Comparison of ENCODE assay signal across 11 mouse cellular contexts in genomic region chr1:64381264-64381663, GRCm38 (mm10).
DNase-seq lines count a peak whose midpoint lies in the region; ATAC-seq lines count a peak whose summit lies in the region.
"Had no signal": no experiment of that assay in that cellular context is flagged by ENCODE, and none has a peak within 500 bp of the region (broad histone marks: within the 10 kb centered on the region; RNA-seq: fewer than 3 reads in every experiment).

No protein-coding gene starts in this region.

- DNase-seq in hindbrain, embryonic 11.5 days (ENCODE audit: low spot score): peak; percentile 70
- DNase-seq in midbrain, embryonic 11.5 days (ENCODE audit: low spot score, missing footprints): peak; percentile 92
- peak; percentile 5 for DNase-seq in yolk sac, embryonic 10.5 days (ENCODE audit: low spot score)
- DNase-seq in frontal cortex, postnatal 14 days (ENCODE audit: low spot score in 2 of 2): no peak
- DNase-seq in thymus, adult 18-20 months: no peak
- no peak for DNase-seq in right cerebral cortex, postnatal 4 days
- DNase-seq: right cerebral cortex, postnatal 25 days had no signal

- H3K4me2 ChIP-seq in hindbrain, embryonic 11.5 days (replicated peaks; ENCODE audit: low read depth, low read length): no peak overlapping the region
- 0 out of 2 replicates have a peak overlapping the region, but pooled peaks have one; percentile 9 for H3K4me2 ChIP-seq in midbrain, embryonic 11.5 days
- H3K4me2 ChIP-seq: embryonic facial prominence, embryonic 13.5 days; liver, embryonic 15.5 days had no signal

- no peaks in the 10 kb centered on the region for H3K9me3 ChIP-seq in megakaryocyte, embryonic 14.5 days
- H3K9me3 ChIP-seq in hindbrain, embryonic 11.5 days (ENCODE audit: control insufficient read depth, low read length): no peaks in the 10 kb centered on the region
- H3K9me3 ChIP-seq in midbrain, embryonic 11.5 days (ENCODE audit: control insufficient read depth, low read length): no peaks in the 10 kb centered on the region
- H3K9me3 ChIP-seq: embryonic facial prominence, embryonic 13.5 days; liver, embryonic 15.5 days had no signal

- no peaks in the 10 kb centered on the region for H3K4me1 ChIP-seq in megakaryocyte, embryonic 14.5 days
- H3K4me1 ChIP-seq in hindbrain, embryonic 11.5 days (replicated peaks; ENCODE audit: control insufficient read depth, insufficient read depth, low read length): peaks cover 8% of the 10 kb centered on the region
- H3K4me1 ChIP-seq in midbrain, embryonic 11.5 days (ENCODE audit: control insufficient read depth, insufficient read depth, low read length): peaks cover 18% of the 10 kb centered on the region
- H3K4me1 ChIP-seq: liver, embryonic 15.5 days had no signal

- H3K4me3 ChIP-seq in megakaryocyte, embryonic 14.5 days (replicated peaks): peak overlapping the region; percentile 23
- H3K4me3 ChIP-seq in hindbrain, embryonic 11.5 days (ENCODE audit: low read depth, low read length): no peak overlapping the region
- no peak overlapping the region for H3K4me3 ChIP-seq in midbrain, embryonic 11.5 days (ENCODE audit: low read depth, low read length)
- H3K4me3 ChIP-seq: embryonic facial prominence, embryonic 13.5 days; liver, embryonic 15.5 days had no signal

- WGBS in hindbrain, embryonic 11.5 days: 27% methylated on average over 6 of the region's 6 CpGs
- 32% methylated on average over 6 of the region's 6 CpGs for WGBS in midbrain, embryonic 11.5 days

- no peak for ATAC-seq in megakaryocyte, adult 5-6 weeks (ENCODE audit: poor library complexity, severe bottlenecking)
- ATAC-seq in hindbrain, embryonic 11.5 days (ENCODE audit: low FRiP score): peak; percentile 96
- ATAC-seq in midbrain, embryonic 11.5 days (ENCODE audit: low FRiP score): peak; percentile 98

- no peak overlapping the region for H3K27ac ChIP-seq in hindbrain, embryonic 11.5 days (ENCODE audit: low read depth, low read length)
- H3K27ac ChIP-seq in midbrain, embryonic 11.5 days (ENCODE audit: low read depth, low read length): no peak overlapping the region
- H3K27ac ChIP-seq: embryonic facial prominence, embryonic 13.5 days; liver, embryonic 15.5 days had no signal

- no peaks in the 10 kb centered on the region for H3K27me3 ChIP-seq in megakaryocyte, embryonic 14.5 days (replicated peaks)
- no peaks in the 10 kb centered on the region for H3K27me3 ChIP-seq in hindbrain, embryonic 11.5 days (ENCODE audit: control insufficient read depth, insufficient read depth, low read length)
- H3K27me3 ChIP-seq in midbrain, embryonic 11.5 days (ENCODE audit: control insufficient read depth, insufficient read depth, low read length): no peaks in the 10 kb centered on the region
- H3K27me3 ChIP-seq: embryonic facial prominence, embryonic 13.5 days; liver, embryonic 15.5 days had no signal

- no peaks in the 10 kb centered on the region for H3K36me3 ChIP-seq in megakaryocyte, embryonic 14.5 days (replicated peaks; ENCODE audit: low read length)
- H3K36me3 ChIP-seq in hindbrain, embryonic 11.5 days (ENCODE audit: control insufficient read depth, insufficient read depth, low read length): no peaks in the 10 kb centered on the region
- H3K36me3 ChIP-seq in midbrain, embryonic 11.5 days (ENCODE audit: control insufficient read depth, insufficient read depth, low read length): no peaks in the 10 kb centered on the region
- H3K36me3 ChIP-seq: embryonic facial prominence, embryonic 13.5 days; liver, embryonic 15.5 days had no signal

- no peak overlapping the region for H3K9ac ChIP-seq in hindbrain, embryonic 11.5 days (ENCODE audit: low read depth, low read length)
- no peak overlapping the region for H3K9ac ChIP-seq in midbrain, embryonic 11.5 days (ENCODE audit: low read length)
- H3K9ac ChIP-seq: embryonic facial prominence, embryonic 13.5 days; liver, embryonic 15.5 days had no signal

Comparison
In these comparisons a context has a peak if more than half of its experiments do, and no peak if none do; other contexts are left out.
1. DNase-seq: peak in hindbrain, embryonic 11.5 days (single experiment), midbrain, embryonic 11.5 days (single experiment) and yolk sac, embryonic 10.5 days (single experiment); none in frontal cortex, postnatal 14 days (0 of 2), thymus, adult 18-20 months (0 of 2) and right cerebral cortex, postnatal 4 days (single experiment).